Mouse (Mus musculus) frontal cortex, postnatal 36 days (tissue): Measurements from ENCODE around the gene Olfr110.
A peak's percentile ranks its signal among the peaks of the same experiment; 100 is the strongest.
"Not testable (repeated sequence)": the region's sequence is repeated elsewhere in the genome, so short reads cannot be mapped to it uniquely, and the experiment has no call there.

Source experiments
- DNase-seq, 2 experiments: peaks; one replicate each; pipeline ENCODE4 v3.0.0; 2022; ENCODE audit warnings: low spot score in 2 of 2

The Olfr110 gene

GRCm38 (mm10) chr17:37491930-37492518 lies at the start of gene Olfr110:
Olfr110 (plus strand) TSS chr17:37492468.
- DNase-seq, result peak; percentile 1 to 4

- no peak for DNase-seq
These were observed 47.1 kb upstream of the Olfr110 start, which contains the start of gene Olfr108 for GRCm38 (mm10) chr17:37445180-37445579. Olfr108 (plus strand) TSS chr17:37445480.

DNA sequence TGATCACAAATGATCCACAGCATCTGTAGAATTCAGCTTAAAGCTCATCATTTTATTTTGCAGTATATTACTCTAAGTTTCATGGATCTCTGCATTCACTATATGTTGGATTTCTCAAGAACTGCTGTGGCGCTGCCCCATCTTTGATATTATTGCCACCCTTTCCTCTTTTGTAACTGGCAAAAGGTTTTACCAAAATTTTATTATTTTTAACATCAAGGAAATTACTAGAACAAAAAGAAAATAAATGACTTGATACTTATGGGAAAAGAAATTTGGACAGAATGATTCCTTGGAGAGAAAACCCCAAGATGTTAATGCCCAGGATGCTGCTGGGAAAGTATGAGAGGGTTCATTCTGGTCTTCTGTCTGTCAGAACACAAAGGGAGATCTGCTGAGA lies 33.7 kb upstream of the Olfr110 start, which contains the start of gene Olfr109:
Gene Olfr109 (plus strand): TSS at position 301 of the 400 bp plus-strand sequence.
- DNase-seq, result no peak

GRCm38 (mm10) chr17:37483452-37483851 lies 8.8 kb upstream of the Olfr110 start, which contains the start of gene H2-M2:
H2-M2 (minus strand) TSS chr17:37483552.
- DNase-seq, result no peak

- no peak for DNase-seq
These were observed 15.5 kb downstream of the Olfr110 start, which contains the start of gene Olfr111 for GRCm38 (mm10) chr17:37507730-37508129. Olfr111 (plus strand) TSS chr17:37508030.

- not testable (repeated sequence) for DNase-seq
These were observed 32.3 kb downstream of the Olfr110 start for GRCm38 (mm10) chr17:37524612-37525011.

DNA sequence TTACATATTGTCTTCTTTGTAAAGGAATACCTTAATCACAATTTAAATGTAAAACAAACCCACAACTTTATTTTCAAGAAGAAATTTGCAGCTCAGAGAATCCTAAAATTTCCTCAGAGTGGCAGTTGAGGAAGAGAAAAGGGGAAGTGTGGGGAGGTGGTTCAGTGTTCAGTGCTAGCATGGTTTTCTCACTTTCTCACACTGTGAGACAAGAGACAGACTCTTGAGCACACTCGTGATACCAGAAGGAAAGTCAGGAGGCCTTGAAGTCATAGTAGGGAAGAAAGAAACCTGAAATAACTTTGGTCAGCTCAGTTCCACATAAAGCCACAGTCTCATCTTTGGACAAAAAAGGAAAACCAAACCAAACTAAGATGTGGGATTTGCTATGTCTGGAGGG lies 33.2 kb downstream of the Olfr110 start:
- DNase-seq, result not testable (repeated sequence)

GRCm38 (mm10) chr17:37535173-37535572 lies 42.9 kb downstream of the Olfr110 start:
- DNase-seq, result no peak

GRCm38 (mm10) chr17:37538416-37538815 lies 46.1 kb downstream of the Olfr110 start:
- DNase-seq, result not testable (repeated sequence)

DNA sequence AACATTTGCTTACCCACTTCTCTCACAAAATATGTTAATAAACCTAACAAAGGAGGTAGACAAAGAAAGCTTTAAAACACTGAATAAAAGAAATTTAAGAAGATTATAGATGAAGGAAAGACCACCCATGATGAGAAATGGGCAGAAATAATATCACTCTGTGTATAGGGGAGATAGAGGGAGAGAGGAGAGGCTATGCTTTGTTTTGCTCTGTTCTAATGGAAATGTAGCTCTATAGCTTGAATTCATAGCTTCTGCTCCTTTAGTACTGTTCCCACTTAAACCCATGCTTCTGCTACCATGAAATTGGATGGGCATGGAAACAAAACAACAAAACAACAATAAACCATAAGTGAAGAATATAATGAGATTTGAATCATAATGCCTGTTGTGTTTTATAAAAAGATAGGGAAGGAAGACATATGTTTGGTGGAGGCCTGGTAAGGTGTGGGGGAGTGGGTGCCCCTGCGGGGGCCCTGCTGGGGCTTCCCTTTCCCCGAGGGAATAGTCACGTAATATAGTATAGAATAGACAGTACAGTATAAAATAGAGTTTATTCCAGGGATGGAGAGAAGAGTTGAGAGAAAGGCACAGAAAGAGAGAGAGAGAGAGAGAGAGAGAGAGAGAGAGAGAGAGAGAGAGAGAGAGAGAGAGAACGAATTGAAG lies 49.3 kb downstream of the Olfr110 start:
- DNase-seq, result no peak

GRCm38 (mm10) chr17:37543800-37544435 lies 51.6 kb downstream of the Olfr110 start:
- DNase-seq, result no peak
